Mouse (Mus musculus) adrenal gland, postnatal 4 days (tissue): Measurements from ENCODE around the gene Gde1. TPM values are rescaled to one million over a fixed set of nuclear protein-coding genes. Genes with fewer than 3 reads are reported as not detected.
A peak's percentile ranks its signal among the peaks of the same experiment; 100 is the strongest.

ENCODE experiments used
- DNase-seq, 2 experiments: peaks; one replicate each; pipeline ENCODE4 v3.0.0; 2021 to 2022; ENCODE audit warnings: low spot score in 2 of 2, mixed read lengths in 2 of 2
- long read RNA-seq, 2 experiments: library from polyadenylated mRNA; stranded (forward); transcript quantifications; one replicate each; pipeline ENCODE4 v2.0.0; 2021
- total RNA-seq, 2 experiments: library from RNA; stranded (reverse); gene quantifications; 2 replicates each; pipeline ENCODE4 v1.2.3; 2021

The Gde1 gene
- total RNA-seq = 10 to 100 TPM; 72.9 to 80.0 TPM
- long read RNA-seq, experiment 1, transcript Gde1-201 (6 exons, 1,582 nt) = major isoform, 92 of 105 reads
- long read RNA-seq, experiment 1, partial matches to known transcripts = 2 of 105 reads
- long read RNA-seq, experiment 1, other reads (novel, unspliced or antisense) = 10 of 105 reads
- long read RNA-seq, experiment 2, transcript Gde1-201 (6 exons, 1,582 nt) = major isoform, 146 of 181 reads
- long read RNA-seq, experiment 2, partial matches to known transcripts = 3 of 181 reads
- long read RNA-seq, experiment 2, other reads (novel, unspliced or antisense) = 32 of 181 reads

GRCm38 (mm10) chr7:118705101-118705961, at the start of gene Gde1:
Gde1 (minus strand) TSS chr7:118705778.
- peak; percentile 86 to 90 for DNase-seq

- no peak for DNase-seq
Observed at GRCm38 (mm10) chr7:118751625-118752024, 46.0 kb upstream of the Gde1 start.

- DNase-seq = no peak
Observed at GRCm38 (mm10) chr7:118749706-118750105, 44.1 kb upstream of the Gde1 start.

- DNase-seq = no peak
Observed at GRCm38 (mm10) chr7:118747891-118748672, 42.5 kb upstream of the Gde1 start.

GRCm38 (mm10) chr7:118744766-118745165, 39.2 kb upstream of the Gde1 start:
- DNase-seq = no peak

- DNase-seq = no peak
Observed at GRCm38 (mm10) chr7:118742278-118742677, 36.7 kb upstream of the Gde1 start.

- DNase-seq = peak; percentile 85 to 93
Observed at GRCm38 (mm10) chr7:118740532-118741338, 35.2 kb upstream of the Gde1 start.

GRCm38 (mm10) chr7:118739975-118740531, 34.5 kb upstream of the Gde1 start, which contains the start of gene Vps35l:
Vps35l (plus strand) TSS chr7:118740226.
- peak; percentile 37 to 56 for DNase-seq

GRCm38 (mm10) chr7:118738730-118739129, 33.2 kb upstream of the Gde1 start:
- DNase-seq = no peak

GRCm38 (mm10) chr7:118733225-118733624, 27.6 kb upstream of the Gde1 start:
- DNase-seq = no peak

GRCm38 (mm10) chr7:118731781-118732180, 26.2 kb upstream of the Gde1 start:
- no peak for DNase-seq

- no peak for DNase-seq
Observed at GRCm38 (mm10) chr7:118728846-118729587, 23.4 kb upstream of the Gde1 start.

- no peak for DNase-seq
Observed at GRCm38 (mm10) chr7:118725459-118725858, 19.9 kb upstream of the Gde1 start.

GRCm38 (mm10) chr7:118723927-118724326, 18.3 kb upstream of the Gde1 start:
- no peak for DNase-seq

- DNase-seq = no peak
Observed at GRCm38 (mm10) chr7:118718066-118718465, 12.5 kb upstream of the Gde1 start.

GRCm38 (mm10) chr7:118714873-118715272, 9.3 kb upstream of the Gde1 start:
- DNase-seq = no peak

GRCm38 (mm10) chr7:118712228-118713173, 6.9 kb upstream of the Gde1 start, which contains the start of gene Ccp110:
Ccp110 (plus strand) TSS chr7:118712552.
- peak; percentile 66 to 81 for DNase-seq

- no peak for DNase-seq
Observed at GRCm38 (mm10) chr7:118710776-118711175, 5.2 kb upstream of the Gde1 start.
